Mouse (Mus musculus): Measurements from ENCODE around the gene Atp6v1g2. TPM values are rescaled to one million over a fixed set of nuclear protein-coding genes. Genes with fewer than 3 reads are reported as not detected.
A peak's percentile ranks its signal among the peaks of the same experiment; 100 is the strongest.

Atp6v1g2 gene
- total and polyA plus RNA-seq, 3 experiments, result 2.4 to 5.0 (median 3.2) TPM

DNA sequence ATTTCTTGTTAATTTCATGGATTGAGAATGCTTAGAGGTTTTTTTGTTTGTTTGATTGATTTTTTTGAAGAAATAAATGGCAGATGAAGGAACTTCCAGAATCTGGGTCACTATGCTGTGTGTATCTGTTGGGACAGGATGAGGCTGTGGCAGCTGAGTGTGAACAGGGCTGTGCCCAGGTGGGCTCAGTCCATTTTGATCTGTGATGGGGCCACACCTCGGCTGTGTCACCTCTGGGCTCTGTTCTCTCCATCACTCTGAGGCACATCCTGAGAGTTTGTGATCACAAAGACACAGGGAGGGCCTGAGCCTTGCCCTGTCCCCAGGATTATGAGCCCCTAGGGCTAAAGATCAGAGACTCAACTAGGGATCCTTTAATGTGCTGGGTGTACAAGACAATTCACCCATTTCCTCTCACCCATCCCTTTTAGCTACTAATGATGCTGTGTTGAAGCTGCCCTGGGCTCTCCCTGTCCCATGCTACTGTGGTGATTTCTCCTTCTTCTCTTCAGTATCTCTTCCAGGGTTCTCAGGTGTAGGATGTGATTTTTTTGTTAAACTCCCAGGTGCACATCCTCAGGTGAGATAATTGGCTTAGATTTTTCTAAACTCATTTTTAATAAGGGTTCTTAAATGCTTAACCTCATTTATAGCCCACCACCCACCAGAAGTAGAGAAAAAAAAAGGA, 34.1 kb downstream of the Atp6v1g2 start:
- Histone ChIP-seq H3K27me3 (ENCODE audit: insufficient read depth, low read length) (peaks cover 2% of the 10 kb centered on the region; the same call in 1 of the 2 replicates), H3K36me3 (replicated peaks) (peaks cover 35% of the 10 kb centered on the region), H3K9me3 (replicated peaks) (no peaks in the 10 kb centered on the region), H3K4me1 (ENCODE audit: insufficient read depth, low read depth, low read length) (peaks cover 14% of the 10 kb centered on the region), H3K4me3 (ENCODE audit: low read depth, low read length) (no peak overlapping the region)
- no peak for ATAC-seq (ENCODE audit: extremely low read depth, insufficient number of reproducible peaks, low FRiP score, poor library complexity, severe bottlenecking)
- no peak for TF ChIP-seq GATA1 (IDR thresholded peaks at IDR 0.05; ENCODE audit: borderline replicate concordance, low read length)
- no peak for TF ChIP-seq GATA2 (IDR thresholded peaks at IDR 0.05; ENCODE audit: borderline replicate concordance, low read depth, low read length)
- TF ChIP-seq CTCF (IDR thresholded peaks at IDR 0.05; ENCODE audit: low read depth, low read length), result no peak
- no peak for TF ChIP-seq TAL1 (conservative IDR thresholded peaks at IDR 0.05; ENCODE audit: low read depth, low read length)
- no peak for TF ChIP-seq POLR2AphosphoS5 (IDR thresholded peaks at IDR 0.05; ENCODE audit: insufficient replicate concordance, low read depth, low read length)
- no peak for DNase-seq (ENCODE audit: low spot score)

DNA sequence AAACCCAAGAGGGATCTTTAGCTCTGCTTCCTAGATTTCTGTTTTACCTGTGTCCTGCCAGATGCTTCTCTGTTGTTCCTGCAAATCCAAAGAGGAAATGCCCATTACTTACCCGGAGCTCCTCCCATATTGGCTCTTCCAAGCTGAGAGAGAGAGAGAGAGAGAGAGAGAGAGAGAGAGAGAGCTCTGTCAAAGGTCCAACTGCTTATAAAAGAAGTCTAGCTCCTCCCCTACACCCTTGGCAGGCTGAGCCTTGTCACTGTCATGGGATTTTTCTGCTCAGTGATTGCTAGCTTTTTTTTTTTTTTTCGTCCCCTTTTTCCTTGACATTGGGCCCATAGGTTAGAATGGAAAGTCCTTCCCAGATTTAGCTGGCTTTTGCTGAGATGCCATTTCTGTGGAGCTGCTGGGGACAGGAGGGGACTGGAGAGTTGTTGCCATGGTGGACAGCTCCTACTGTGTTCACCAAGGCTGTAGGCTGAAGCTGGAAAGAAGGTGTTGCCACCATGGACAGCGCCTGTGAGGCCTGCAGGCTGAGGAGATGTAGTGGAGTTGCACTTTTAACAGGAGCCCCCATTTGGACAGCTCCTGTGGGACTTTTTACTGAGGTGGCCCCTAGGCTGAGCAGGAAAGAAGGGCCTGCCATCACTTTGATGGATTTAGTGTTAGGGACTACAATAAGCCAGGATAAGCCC, 36.3 kb downstream of the Atp6v1g2 start:
- Histone ChIP-seq H3K36me3 (replicated peaks) (peaks cover 26% of the 10 kb centered on the region), H3K4me3 (ENCODE audit: low read depth, low read length) (no peak overlapping the region), H3K4me1 (ENCODE audit: insufficient read depth, low read depth, low read length) (peaks cover 9% of the 10 kb centered on the region), H3K9me3 (replicated peaks) (peaks cover 8% of the 10 kb centered on the region), H3K27me3 (ENCODE audit: insufficient read depth, low read length) (peaks cover 5% of the 10 kb centered on the region; the same call in 1 of the 2 replicates)
- ATAC-seq (ENCODE audit: extremely low read depth, insufficient number of reproducible peaks, low FRiP score, poor library complexity, severe bottlenecking) (no peak), DNase-seq (ENCODE audit: low spot score) (no peak)
- TF ChIP-seq CTCF (IDR thresholded peaks at IDR 0.05; ENCODE audit: low read depth, low read length) (no peak), TAL1 (conservative IDR thresholded peaks at IDR 0.05; ENCODE audit: low read depth, low read length) (no peak), GATA1 (IDR thresholded peaks at IDR 0.05; ENCODE audit: borderline replicate concordance, low read length) (no peak), GATA2 (IDR thresholded peaks at IDR 0.05; ENCODE audit: borderline replicate concordance, low read depth, low read length) (no peak), POLR2AphosphoS5 (IDR thresholded peaks at IDR 0.05; ENCODE audit: insufficient replicate concordance, low read depth, low read length) (no peak)

DNA sequence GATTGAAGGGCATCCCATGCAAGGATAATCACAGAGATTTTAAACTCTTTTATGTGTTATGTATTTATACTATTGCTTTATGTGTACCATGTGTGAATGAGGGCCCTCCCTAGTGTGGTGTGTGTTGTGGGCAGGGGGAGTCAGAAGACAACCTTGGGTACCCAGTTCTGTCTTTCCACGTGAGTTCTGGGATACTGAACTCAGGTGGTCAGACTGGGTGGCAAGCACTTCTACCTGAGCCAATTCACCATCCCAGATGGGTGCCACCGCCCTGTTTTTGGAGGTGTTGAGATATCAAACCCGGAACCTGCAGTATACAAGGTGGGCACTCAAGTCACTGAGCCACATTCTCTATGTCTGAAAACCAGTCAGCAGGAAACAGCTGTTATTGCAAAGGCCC, 38.8 kb downstream of the Atp6v1g2 start:
- no peak overlapping the region for H3K4me3 ChIP-seq (ENCODE audit: low read depth, low read length)
- ATAC-seq (ENCODE audit: extremely low read depth, insufficient number of reproducible peaks, low FRiP score, poor library complexity, severe bottlenecking), result no peak
- peaks cover 11% of the 10 kb centered on the region for H3K4me1 ChIP-seq (ENCODE audit: insufficient read depth, low read depth, low read length)
- peaks cover 8% of the 10 kb centered on the region for H3K9me3 ChIP-seq (replicated peaks)
- peaks cover 6% of the 10 kb centered on the region for H3K36me3 ChIP-seq (replicated peaks)
- no peak for TF ChIP-seq POLR2AphosphoS5 (IDR thresholded peaks at IDR 0.05; ENCODE audit: insufficient replicate concordance, low read depth, low read length)
- TF ChIP-seq CTCF (IDR thresholded peaks at IDR 0.05; ENCODE audit: low read depth, low read length), result no peak
- TF ChIP-seq TAL1 (conservative IDR thresholded peaks at IDR 0.05; ENCODE audit: low read depth, low read length), result no peak
- no peak for TF ChIP-seq GATA1 (IDR thresholded peaks at IDR 0.05; ENCODE audit: borderline replicate concordance, low read length)
- no peak for TF ChIP-seq GATA2 (IDR thresholded peaks at IDR 0.05; ENCODE audit: borderline replicate concordance, low read depth, low read length)
- DNase-seq (ENCODE audit: low spot score), result no peak
- H3K27me3 ChIP-seq (ENCODE audit: insufficient read depth, low read length), result peaks cover 28% of the 10 kb centered on the region

DNA sequence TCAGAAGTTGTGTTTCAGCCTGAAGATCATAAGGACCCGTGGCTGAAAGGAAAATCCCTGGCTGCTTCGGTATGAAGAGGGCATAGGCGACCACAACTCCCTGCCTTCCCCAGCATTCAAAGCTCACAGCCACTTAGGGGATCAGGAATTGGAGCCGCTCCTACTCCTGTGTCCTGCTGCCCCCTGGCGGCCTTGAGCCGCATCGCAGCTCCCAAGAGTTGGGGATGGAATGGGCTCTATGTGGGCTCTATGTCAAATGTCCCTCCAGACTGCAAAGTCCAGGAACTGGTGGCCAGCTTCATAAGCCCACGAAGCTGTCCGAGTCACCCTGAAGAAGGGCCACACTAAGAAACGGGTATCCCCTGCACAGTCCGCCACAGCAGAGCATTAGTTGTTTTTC, 41.3 kb downstream of the Atp6v1g2 start:
- H3K36me3 ChIP-seq (replicated peaks), result no peaks in the 10 kb centered on the region
- TF ChIP-seq TAL1 (conservative IDR thresholded peaks at IDR 0.05; ENCODE audit: low read depth, low read length), result no peak
- TF ChIP-seq CTCF (IDR thresholded peaks at IDR 0.05; ENCODE audit: low read depth, low read length), result peak; percentile 94
- no peak overlapping the region for H3K4me3 ChIP-seq (ENCODE audit: low read depth, low read length)
- ATAC-seq (ENCODE audit: extremely low read depth, insufficient number of reproducible peaks, low FRiP score, poor library complexity, severe bottlenecking) (peak; percentile 15; the same call in 1 of the 2 replicates), DNase-seq (ENCODE audit: low spot score) (no peak)
- peaks cover 45% of the 10 kb centered on the region for H3K27me3 ChIP-seq (ENCODE audit: insufficient read depth, low read length)
- peaks cover 13% of the 10 kb centered on the region for H3K4me1 ChIP-seq (ENCODE audit: insufficient read depth, low read depth, low read length)
- peaks cover 8% of the 10 kb centered on the region for H3K9me3 ChIP-seq (replicated peaks)

DNA sequence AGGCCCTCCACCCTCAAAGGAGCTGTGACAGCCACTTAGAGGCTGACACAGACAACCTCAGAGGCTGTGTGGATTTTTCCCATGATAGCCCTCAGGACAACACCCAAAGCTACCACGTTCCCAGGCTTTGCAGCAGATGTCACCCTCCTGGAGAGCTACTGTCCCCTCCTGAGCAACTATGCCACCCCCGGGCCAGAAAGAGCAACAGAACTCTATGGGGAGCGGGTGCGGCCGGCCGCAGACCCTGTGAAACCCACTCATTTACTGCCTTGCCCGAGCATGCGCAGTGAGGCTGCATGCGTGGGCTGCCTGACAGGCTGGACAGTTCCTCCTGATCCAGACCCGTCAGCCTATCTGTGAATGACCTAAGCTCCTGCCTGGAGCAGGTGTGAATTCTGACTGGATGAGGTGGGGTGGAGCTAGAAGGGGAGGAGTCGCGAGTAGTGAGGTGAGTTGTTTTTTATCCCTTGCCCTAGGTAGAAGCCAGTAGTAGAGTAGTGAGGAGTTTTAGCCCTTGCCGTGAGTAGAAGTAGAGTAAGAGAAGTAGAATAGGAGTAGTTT, 42.9 kb downstream of the Atp6v1g2 start:
- H3K36me3 ChIP-seq (replicated peaks), result no peaks in the 10 kb centered on the region
- H3K4me1 ChIP-seq (ENCODE audit: insufficient read depth, low read depth, low read length), result peaks cover 13% of the 10 kb centered on the region
- TF ChIP-seq CTCF (IDR thresholded peaks at IDR 0.05; ENCODE audit: low read depth, low read length) (no peak), TAL1 (conservative IDR thresholded peaks at IDR 0.05; ENCODE audit: low read depth, low read length) (no peak), GATA1 (IDR thresholded peaks at IDR 0.05; ENCODE audit: borderline replicate concordance, low read length) (no peak)
- DNase-seq (ENCODE audit: low spot score) (no peak), ATAC-seq (ENCODE audit: extremely low read depth, insufficient number of reproducible peaks, low FRiP score, poor library complexity, severe bottlenecking) (no peak)
- H3K27me3 ChIP-seq (ENCODE audit: insufficient read depth, low read length), result peaks cover 49% of the 10 kb centered on the region
- H3K4me3 ChIP-seq (ENCODE audit: low read depth, low read length), result no peak overlapping the region
- peaks cover 8% of the 10 kb centered on the region for H3K9me3 ChIP-seq (replicated peaks)

DNA sequence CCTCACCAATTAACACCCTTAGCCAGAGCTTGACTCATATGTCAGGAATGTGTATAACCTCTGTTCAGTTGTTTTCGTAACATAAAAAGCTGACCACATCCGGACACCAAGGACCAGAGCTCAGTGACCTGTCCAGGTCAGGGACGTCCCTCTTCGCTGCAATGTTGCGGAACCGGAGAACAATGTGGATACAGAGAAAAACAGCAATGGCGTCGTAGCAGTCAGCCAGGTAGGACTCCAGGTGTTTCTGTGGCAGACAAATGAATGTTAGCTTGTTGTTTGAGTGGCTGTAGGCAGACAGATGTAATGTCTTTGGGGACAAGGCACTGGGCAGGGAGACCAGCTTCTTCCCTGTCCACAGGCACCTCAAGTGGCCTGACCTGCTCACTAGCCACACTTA, 44.6 kb downstream of the Atp6v1g2 start:
- no peak for DNase-seq (ENCODE audit: low spot score)
- TF ChIP-seq CTCF (IDR thresholded peaks at IDR 0.05; ENCODE audit: low read depth, low read length), result no peak
- no peak for TF ChIP-seq GATA2 (IDR thresholded peaks at IDR 0.05; ENCODE audit: borderline replicate concordance, low read depth, low read length)
- TF ChIP-seq POLR2AphosphoS5 (IDR thresholded peaks at IDR 0.05; ENCODE audit: insufficient replicate concordance, low read depth, low read length), result no peak
- TF ChIP-seq TAL1 (conservative IDR thresholded peaks at IDR 0.05; ENCODE audit: low read depth, low read length), result no peak
- TF ChIP-seq GATA1 (IDR thresholded peaks at IDR 0.05; ENCODE audit: borderline replicate concordance, low read length), result no peak
- ATAC-seq (ENCODE audit: extremely low read depth, insufficient number of reproducible peaks, low FRiP score, poor library complexity, severe bottlenecking), result no peak

More for the DNA sequence above, 44.6 kb downstream of the Atp6v1g2 start:
- peaks cover 47% of the 10 kb centered on the region for H3K27me3 ChIP-seq (ENCODE audit: insufficient read depth, low read length)
- H3K4me1 ChIP-seq (ENCODE audit: insufficient read depth, low read depth, low read length), result peaks cover 13% of the 10 kb centered on the region
- no peak overlapping the region for H3K4me3 ChIP-seq (ENCODE audit: low read depth, low read length)
- no peaks in the 10 kb centered on the region for H3K36me3 ChIP-seq (replicated peaks)
- H3K9me3 ChIP-seq (replicated peaks), result peaks cover 4% of the 10 kb centered on the region

Data from G1E (cell line).